Mouse (Mus musculus): ENCODE data around the gene Trnp1. TPM values are rescaled to one million over a fixed set of nuclear protein-coding genes. Genes with fewer than 3 reads are reported as not detected.
A peak's percentile ranks its signal among the peaks of the same experiment; 100 is the strongest.

The Trnp1 gene
- polyA plus RNA-seq, 1 experiment from 2014 or later: 4.4 TPM

GRCm38 (mm10) chr4:133451536-133451935, 46.8 kb downstream of the Trnp1 start:
- Histone ChIP-seq H3K27ac (replicated peaks) (no peak overlapping the region), H3K4me1 (replicated peaks; ENCODE audit: control insufficient read depth, insufficient read depth) (no peaks in the 10 kb centered on the region), H3K9ac (ENCODE audit: low read length) (no peak overlapping the region), H3K4me3 (ENCODE audit: low read depth, low read length) (no peak overlapping the region), H3K4me2 (replicated peaks; ENCODE audit: low read depth) (no peak overlapping the region), H3K36me3 (ENCODE audit: control insufficient read depth, insufficient read depth, low read length) (no peaks in the 10 kb centered on the region), H3K27me3 (ENCODE audit: control insufficient read depth, insufficient read depth, low read length) (no peaks in the 10 kb centered on the region), H3K9me3 (ENCODE audit: control insufficient read depth, low read length) (no peaks in the 10 kb centered on the region)
- peak; percentile 98 for TF ChIP-seq CTCF (IDR thresholded peaks at IDR 0.05; ENCODE audit: low read depth)
- no peak for TF ChIP-seq EP300 (optimal IDR thresholded peaks at IDR 0.05)
- DNase-seq (ENCODE audit: low spot score): peak; percentile 88
- 6% methylated on average over 10 of the region's 10 CpGs for whole genome bisulfite sequencing
- no peak for ATAC-seq (ENCODE audit: low FRiP score, low TSS enrichment)

- WGBS: 16% methylated on average over 13 of the region's 13 CpGs
- H3K9me3 ChIP-seq (ENCODE audit: control insufficient read depth, low read length): no peaks in the 10 kb centered on the region
- ATAC-seq (ENCODE audit: low FRiP score, low TSS enrichment) (no peak), DNase-seq (ENCODE audit: low spot score) (peak; percentile 60)
- H3K4me1 ChIP-seq (replicated peaks; ENCODE audit: control insufficient read depth, insufficient read depth): no peaks in the 10 kb centered on the region
- no peaks in the 10 kb centered on the region for H3K36me3 ChIP-seq (ENCODE audit: control insufficient read depth, insufficient read depth, low read length)
- TF ChIP-seq CTCF (IDR thresholded peaks at IDR 0.05; ENCODE audit: low read depth) (peak; percentile 88), EP300 (optimal IDR thresholded peaks at IDR 0.05) (no peak)
- H3K27ac ChIP-seq (replicated peaks): no peak overlapping the region
- no peaks in the 10 kb centered on the region for H3K27me3 ChIP-seq (ENCODE audit: control insufficient read depth, insufficient read depth, low read length)
- no peak overlapping the region for H3K4me2 ChIP-seq (replicated peaks; ENCODE audit: low read depth)
- H3K4me3 ChIP-seq (ENCODE audit: low read depth, low read length): no peak overlapping the region
- no peak overlapping the region for H3K9ac ChIP-seq (ENCODE audit: low read length)
Measured at GRCm38 (mm10) chr4:133449726-133450125, 48.6 kb downstream of the Trnp1 start.

GRCm38 (mm10) chr4:133448708-133449388, 49.5 kb downstream of the Trnp1 start:
- ATAC-seq (ENCODE audit: low FRiP score, low TSS enrichment): no peak
- Histone ChIP-seq H3K9ac (ENCODE audit: low read length) (no peak overlapping the region), H3K9me3 (ENCODE audit: control insufficient read depth, low read length) (no peaks in the 10 kb centered on the region), H3K36me3 (ENCODE audit: control insufficient read depth, insufficient read depth, low read length) (no peaks in the 10 kb centered on the region), H3K4me2 (replicated peaks; ENCODE audit: low read depth) (no peak overlapping the region), H3K27me3 (ENCODE audit: control insufficient read depth, insufficient read depth, low read length) (no peaks in the 10 kb centered on the region), H3K27ac (replicated peaks) (no peak overlapping the region), H3K4me1 (replicated peaks; ENCODE audit: control insufficient read depth, insufficient read depth) (no peaks in the 10 kb centered on the region), H3K4me3 (ENCODE audit: low read depth, low read length) (no peak overlapping the region)
- no peak for DNase-seq (ENCODE audit: low spot score)
- TF ChIP-seq CTCF (IDR thresholded peaks at IDR 0.05; ENCODE audit: low read depth) (no peak), EP300 (optimal IDR thresholded peaks at IDR 0.05) (no peak)
- WGBS: 41% methylated on average over 8 of the region's 8 CpGs

- Histone ChIP-seq H3K27me3 (ENCODE audit: control insufficient read depth, insufficient read depth, low read length) (no peaks in the 10 kb centered on the region), H3K4me3 (ENCODE audit: low read depth, low read length) (no peak overlapping the region), H3K9me3 (ENCODE audit: control insufficient read depth, low read length) (no peaks in the 10 kb centered on the region), H3K36me3 (ENCODE audit: control insufficient read depth, insufficient read depth, low read length) (no peaks in the 10 kb centered on the region), H3K27ac (replicated peaks) (no peak overlapping the region), H3K9ac (ENCODE audit: low read length) (no peak overlapping the region), H3K4me1 (replicated peaks; ENCODE audit: control insufficient read depth, insufficient read depth) (no peaks in the 10 kb centered on the region), H3K4me2 (replicated peaks; ENCODE audit: low read depth) (no peak overlapping the region)
- DNase-seq (ENCODE audit: low spot score): no peak
- TF ChIP-seq EP300 (optimal IDR thresholded peaks at IDR 0.05): no peak
- TF ChIP-seq CTCF (IDR thresholded peaks at IDR 0.05; ENCODE audit: low read depth): no peak
- WGBS: 82% methylated on average over 11 of the region's 11 CpGs
- ATAC-seq (ENCODE audit: low FRiP score, low TSS enrichment): no peak
Measured at GRCm38 (mm10) chr4:133447967-133448366, 50.4 kb downstream of the Trnp1 start.

- H3K4me1 ChIP-seq (replicated peaks; ENCODE audit: control insufficient read depth, insufficient read depth): no peaks in the 10 kb centered on the region
- H3K4me3 ChIP-seq (ENCODE audit: low read depth, low read length): no peak overlapping the region
- H3K27me3 ChIP-seq (ENCODE audit: control insufficient read depth, insufficient read depth, low read length): no peaks in the 10 kb centered on the region
- ATAC-seq (ENCODE audit: low FRiP score, low TSS enrichment): no peak
- no peak overlapping the region for H3K9ac ChIP-seq (ENCODE audit: low read length)
- no peak overlapping the region for H3K27ac ChIP-seq (replicated peaks)
- no peaks in the 10 kb centered on the region for H3K36me3 ChIP-seq (ENCODE audit: control insufficient read depth, insufficient read depth, low read length)
- DNase-seq (ENCODE audit: low spot score): no peak
- 60% methylated on average over 5 of the region's 5 CpGs for WGBS
- TF ChIP-seq CTCF (IDR thresholded peaks at IDR 0.05; ENCODE audit: low read depth) (no peak), EP300 (optimal IDR thresholded peaks at IDR 0.05) (no peak)
- H3K9me3 ChIP-seq (ENCODE audit: control insufficient read depth, low read length): no peaks in the 10 kb centered on the region
- no peak overlapping the region for H3K4me2 ChIP-seq (replicated peaks; ENCODE audit: low read depth)
Measured at GRCm38 (mm10) chr4:133447366-133447765, 51.0 kb downstream of the Trnp1 start.

GRCm38 (mm10) chr4:133445727-133446126, 52.6 kb downstream of the Trnp1 start:
- no peaks in the 10 kb centered on the region for H3K4me1 ChIP-seq (replicated peaks; ENCODE audit: control insufficient read depth, insufficient read depth)
- TF ChIP-seq CTCF (IDR thresholded peaks at IDR 0.05; ENCODE audit: low read depth): no peak
- TF ChIP-seq EP300 (optimal IDR thresholded peaks at IDR 0.05): no peak
- WGBS: 83% methylated on average over 5 of the region's 5 CpGs
- H3K36me3 ChIP-seq (ENCODE audit: control insufficient read depth, insufficient read depth, low read length): no peaks in the 10 kb centered on the region
- DNase-seq (ENCODE audit: low spot score): no peak
- no peaks in the 10 kb centered on the region for H3K27me3 ChIP-seq (ENCODE audit: control insufficient read depth, insufficient read depth, low read length)
- H3K9ac ChIP-seq (ENCODE audit: low read length): no peak overlapping the region
- H3K9me3 ChIP-seq (ENCODE audit: control insufficient read depth, low read length): no peaks in the 10 kb centered on the region
- no peak overlapping the region for H3K27ac ChIP-seq (replicated peaks)
- no peak overlapping the region for H3K4me2 ChIP-seq (replicated peaks; ENCODE audit: low read depth)
- ATAC-seq (ENCODE audit: low FRiP score, low TSS enrichment): peak; percentile 19; the same call in 1 of the 2 replicates
- H3K4me3 ChIP-seq (ENCODE audit: low read depth, low read length): no peak overlapping the region

Measured in stomach, postnatal 0 days (tissue).